Mouse (Mus musculus): ENCODE results near the gene Atg16l2.

- TF ChIP-seq TAL1 (IDR thresholded peaks at IDR 0.05; ENCODE audit: low read length) (no peak), GATA1 (IDR thresholded peaks at IDR 0.05; ENCODE audit: low read length) (peak; percentile 46)
Measured at GRCm38 (mm10) chr7:101310327-101311028, 8.4 kb upstream of the Atg16l2 start.
